Mouse (Mus musculus): ENCODE measurements around the gene Mpg. TPM values are rescaled to one million over a fixed set of nuclear protein-coding genes. Genes with fewer than 3 reads are reported as not detected.

Gene Mpg
- polyA plus RNA-seq (2015; fragmentation: Nextera tagmentation; extraction: Ambion mirVana), result 35.6 and 38.7 TPM in 2 replicates

DNA sequence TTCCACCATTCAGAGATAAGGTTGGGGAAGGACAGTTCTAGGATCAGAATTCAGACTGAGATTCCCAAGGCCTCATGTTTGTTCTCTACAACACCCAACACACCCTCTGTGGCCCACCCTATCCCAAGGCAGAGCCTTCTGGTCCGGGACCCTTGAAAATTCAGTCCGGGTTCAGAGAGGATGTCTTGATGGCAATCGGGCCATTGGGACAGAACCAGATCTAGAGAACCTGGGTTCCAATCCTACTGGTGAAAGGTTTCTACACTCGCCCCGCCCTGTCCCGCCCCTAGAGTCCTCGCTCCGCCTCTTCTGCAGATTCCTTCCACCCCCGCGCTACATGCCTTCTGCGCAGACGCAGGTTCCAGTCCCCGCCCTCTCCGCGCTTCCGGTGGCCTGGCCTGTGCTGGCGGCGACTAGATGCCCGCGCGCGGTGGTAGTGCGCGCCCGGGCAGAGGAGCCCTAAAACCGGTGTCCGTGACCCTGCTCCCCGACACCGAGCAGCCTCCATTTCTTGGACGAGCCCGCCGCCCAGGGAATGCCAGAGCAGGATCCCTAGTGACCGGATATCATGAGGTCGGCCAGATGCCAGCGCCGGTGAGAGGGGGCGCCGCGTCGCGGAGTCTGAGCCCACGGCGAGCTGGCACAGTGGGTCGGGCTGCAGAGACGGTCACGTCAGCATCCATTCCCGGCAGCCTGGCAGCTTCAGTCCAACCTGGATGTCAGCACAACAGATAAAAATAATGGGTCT, at the start of gene Mpg:
Gene Mpg (plus strand): TSS at position 382 of the 748 bp plus-strand sequence.
- peaks cover 58% of the 10 kb centered on the region for H3K4me1 ChIP-seq (replicated peaks)
- peak within 1 kb of the TSS; percentile 78 for H3K27ac ChIP-seq
- ATAC-seq (ENCODE audit: low FRiP score), result peak; percentile 77
- peaks cover 27% of the 10 kb centered on the region for H3K36me3 ChIP-seq
- peak within 1 kb of the TSS; percentile 73 for H3K4me2 ChIP-seq
- WGBS, result 4% methylated on average over 45 of the region's 47 CpGs
- H3K4me3 ChIP-seq, result peak within 1 kb of the TSS; percentile 64
- no peaks in the 10 kb centered on the region for H3K9me3 ChIP-seq
- H3K9ac ChIP-seq, result peak within 1 kb of the TSS; percentile 90
- peaks cover 37% of the 10 kb centered on the region for H3K27me3 ChIP-seq

DNA sequence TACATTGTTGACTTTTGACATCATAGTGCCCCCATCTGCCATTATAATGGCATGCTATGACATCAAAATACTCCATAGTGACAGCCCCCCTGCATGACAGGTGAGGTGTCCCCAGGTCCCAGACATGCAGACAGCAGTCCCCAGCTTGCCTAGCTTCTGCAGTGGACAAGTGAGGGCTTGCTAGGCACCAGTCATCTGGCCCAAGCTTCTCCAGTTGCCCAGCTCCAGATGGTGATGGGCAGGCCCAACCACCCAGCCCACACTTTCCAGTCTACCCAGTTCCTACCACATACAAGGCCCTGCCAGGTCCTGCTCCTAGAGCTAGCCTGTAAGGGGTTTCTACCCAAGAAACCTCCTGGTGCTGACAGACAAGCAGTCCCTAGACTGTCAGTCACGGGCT, 47.8 kb upstream of the Mpg start:
- Histone ChIP-seq H3K27me3 (0 out of 2 replicates have a peak, but pooled peaks cover 3% of the 10 kb centered on the region), H3K4me2 (no peak overlapping the region), H3K9ac (no peak overlapping the region), H3K9me3 (no peaks in the 10 kb centered on the region), H3K4me3 (no peak overlapping the region), H3K36me3 (no peaks in the 10 kb centered on the region), H3K4me1 (replicated peaks) (no peaks in the 10 kb centered on the region), H3K27ac (no peak overlapping the region)
- ATAC-seq (ENCODE audit: low FRiP score), result no peak
- 72% methylated on average over 1 of the region's 1 CpGs for WGBS

DNA sequence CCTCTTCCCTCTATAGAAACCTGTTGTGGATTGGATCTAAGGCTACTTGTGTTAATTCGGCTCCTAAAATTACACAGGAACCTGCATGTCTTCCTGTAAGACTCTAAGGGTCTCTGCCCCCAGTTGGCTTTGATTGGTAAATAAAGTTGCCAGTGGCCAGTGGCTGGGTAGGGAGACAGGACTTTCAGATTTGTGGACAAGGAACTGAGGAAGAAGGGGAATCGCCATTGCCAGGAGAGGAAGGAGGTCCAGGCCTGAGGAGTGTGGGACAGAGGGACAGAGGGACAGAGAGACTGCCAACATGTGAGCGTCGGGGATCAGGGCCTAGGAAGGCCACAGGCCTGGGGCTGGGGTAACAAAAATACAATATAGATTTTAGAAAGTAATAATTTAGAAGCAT, 45.1 kb upstream of the Mpg start:
- ATAC-seq (ENCODE audit: low FRiP score), result no peak
- Histone ChIP-seq H3K4me3 (no peak overlapping the region), H3K4me1 (replicated peaks) (no peaks in the 10 kb centered on the region), H3K27me3 (0 out of 2 replicates have a peak, but pooled peaks cover 3% of the 10 kb centered on the region), H3K36me3 (no peaks in the 10 kb centered on the region), H3K4me2 (no peak overlapping the region), H3K27ac (no peak overlapping the region), H3K9me3 (no peaks in the 10 kb centered on the region), H3K9ac (0 out of 2 replicates have a peak overlapping the region, but pooled peaks have one; percentile 29)
- 76% methylated on average over 4 of the region's 4 CpGs for WGBS

DNA sequence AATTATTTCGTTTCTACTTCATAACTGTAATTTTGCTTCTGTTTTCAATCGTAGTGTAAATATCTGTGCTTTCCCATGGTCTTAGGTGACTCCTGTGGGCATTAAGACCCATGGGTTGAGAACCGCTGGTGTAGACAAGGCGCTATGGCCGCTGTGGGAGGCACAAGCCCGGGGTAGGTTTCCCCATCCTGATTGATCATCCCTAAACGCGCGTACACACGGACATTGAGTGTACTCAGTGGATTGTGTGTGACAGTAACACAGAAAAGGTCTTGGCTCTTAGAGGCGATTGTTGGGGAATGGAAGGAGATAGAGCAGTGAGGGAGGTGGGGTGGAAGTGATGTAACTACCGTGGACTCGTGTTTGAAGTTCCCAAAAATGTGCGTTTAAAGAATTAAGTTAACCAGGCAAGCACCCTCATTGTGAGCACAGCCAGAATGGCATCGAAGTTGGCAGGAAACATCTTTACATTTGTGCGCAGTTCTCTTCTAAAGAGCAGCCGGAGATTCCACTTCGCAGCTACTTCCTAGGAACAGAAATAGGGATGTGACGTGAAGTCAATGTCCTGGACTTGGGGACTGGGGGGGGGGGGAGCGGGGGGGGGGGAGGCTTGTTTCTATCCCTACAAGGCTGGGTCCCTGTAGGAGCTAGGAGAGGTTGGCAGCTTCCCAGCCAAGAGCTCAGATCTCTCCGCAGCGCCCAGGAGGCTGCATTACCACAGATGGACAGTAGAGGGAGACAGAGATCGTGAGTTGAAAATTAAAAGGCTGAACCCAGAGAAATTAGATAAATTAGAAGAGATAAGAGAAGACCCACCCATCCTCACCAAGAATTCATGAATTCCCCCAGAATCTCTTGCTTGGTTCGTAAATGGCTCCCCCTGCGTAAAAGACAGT, 44.1 kb upstream of the Mpg start:
- WGBS, result 50% methylated on average over 24 of the region's 25 CpGs
- Histone ChIP-seq H3K27me3 (0 out of 2 replicates have a peak, but pooled peaks cover 3% of the 10 kb centered on the region), H3K27ac (no peak overlapping the region), H3K9ac (no peak overlapping the region), H3K9me3 (no peaks in the 10 kb centered on the region), H3K4me3 (no peak overlapping the region), H3K4me2 (no peak overlapping the region), H3K4me1 (replicated peaks) (no peaks in the 10 kb centered on the region), H3K36me3 (no peaks in the 10 kb centered on the region)
- ATAC-seq (ENCODE audit: low FRiP score), result peak; percentile 71

DNA sequence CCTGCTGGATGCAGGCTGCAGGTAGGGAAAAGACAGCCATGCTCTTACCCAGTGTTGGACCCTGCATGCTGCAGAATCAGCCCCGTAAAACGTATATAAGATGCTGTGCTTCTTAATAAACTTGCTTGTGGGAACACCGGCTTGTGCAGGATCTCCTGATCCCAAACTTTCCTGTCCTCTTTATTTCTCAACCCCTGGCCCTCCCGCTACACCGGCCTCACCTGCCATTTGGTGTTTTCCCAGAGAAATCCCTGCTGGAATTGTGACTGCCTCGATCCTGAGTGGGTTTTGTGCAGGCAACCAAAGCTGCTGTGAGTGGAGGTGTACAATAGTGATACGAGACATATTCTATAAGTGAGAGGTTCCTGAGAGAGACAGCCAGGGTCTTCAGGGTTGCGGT, 41.8 kb upstream of the Mpg start:
- Histone ChIP-seq H3K4me2 (no peak overlapping the region), H3K4me1 (replicated peaks) (no peaks in the 10 kb centered on the region), H3K4me3 (no peak overlapping the region), H3K9me3 (no peaks in the 10 kb centered on the region), H3K9ac (no peak overlapping the region), H3K36me3 (no peaks in the 10 kb centered on the region), H3K27me3 (0 out of 2 replicates have a peak, but pooled peaks cover 3% of the 10 kb centered on the region), H3K27ac (no peak overlapping the region)
- ATAC-seq (ENCODE audit: low FRiP score), result no peak
- 89% methylated on average over 8 of the region's 8 CpGs for WGBS

DNA sequence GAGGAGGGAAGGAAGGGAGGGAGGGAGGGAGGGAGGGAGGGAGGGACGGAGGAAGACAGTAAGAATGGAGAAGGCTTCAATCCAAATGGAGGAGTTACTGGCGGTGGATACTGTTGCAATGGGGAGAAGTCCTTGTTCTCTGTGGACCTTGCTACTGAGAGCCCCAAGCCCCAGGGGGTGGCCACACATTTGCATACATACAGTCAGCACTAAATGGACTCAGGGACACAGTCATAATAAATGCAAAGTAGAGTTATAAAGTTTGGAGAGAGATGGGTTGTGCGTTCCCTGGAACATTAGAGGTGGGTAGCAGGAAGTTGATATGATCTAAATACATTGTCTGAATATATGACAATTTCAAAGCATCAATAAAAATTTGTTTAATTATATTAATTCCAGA, 40.3 kb upstream of the Mpg start:
- H3K36me3 ChIP-seq, result no peaks in the 10 kb centered on the region
- H3K27ac ChIP-seq, result no peak overlapping the region
- no peak overlapping the region for H3K4me2 ChIP-seq
- H3K4me3 ChIP-seq, result no peak overlapping the region
- H3K27me3 ChIP-seq, result 0 out of 2 replicates have a peak, but pooled peaks cover 3% of the 10 kb centered on the region
- H3K9me3 ChIP-seq, result no peaks in the 10 kb centered on the region
- H3K9ac ChIP-seq, result no peak overlapping the region
- H3K4me1 ChIP-seq (replicated peaks), result peaks cover 9% of the 10 kb centered on the region
- ATAC-seq (ENCODE audit: low FRiP score), result no peak
- WGBS, result 68% methylated on average over 3 of the region's 3 CpGs

DNA sequence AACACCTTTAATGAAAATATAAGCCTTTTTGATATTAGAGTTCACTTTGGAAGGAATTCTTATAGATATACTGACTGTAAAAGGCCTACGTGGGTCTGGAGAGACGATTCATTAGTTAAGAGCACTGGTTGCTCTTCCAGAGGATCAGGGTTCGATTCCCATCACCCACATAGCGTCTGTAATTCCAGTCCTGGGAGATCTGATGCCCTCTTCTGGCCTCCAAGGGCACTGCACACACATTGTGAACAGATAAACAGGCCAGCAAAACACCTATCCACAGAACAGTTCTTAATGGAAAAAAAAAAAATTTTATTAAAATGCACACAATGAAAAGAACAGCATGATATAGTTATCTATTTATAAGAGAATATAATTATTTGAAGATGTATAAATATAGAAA, 39.0 kb upstream of the Mpg start:
- Histone ChIP-seq H3K36me3 (no peaks in the 10 kb centered on the region), H3K4me1 (replicated peaks) (peaks cover 9% of the 10 kb centered on the region), H3K9me3 (no peaks in the 10 kb centered on the region), H3K4me3 (no peak overlapping the region), H3K27me3 (no peaks in the 10 kb centered on the region), H3K27ac (no peak overlapping the region), H3K9ac (no peak overlapping the region), H3K4me2 (no peak overlapping the region)
- ATAC-seq (ENCODE audit: low FRiP score), result no peak
- 93% methylated on average over 4 of the region's 4 CpGs for WGBS

DNA sequence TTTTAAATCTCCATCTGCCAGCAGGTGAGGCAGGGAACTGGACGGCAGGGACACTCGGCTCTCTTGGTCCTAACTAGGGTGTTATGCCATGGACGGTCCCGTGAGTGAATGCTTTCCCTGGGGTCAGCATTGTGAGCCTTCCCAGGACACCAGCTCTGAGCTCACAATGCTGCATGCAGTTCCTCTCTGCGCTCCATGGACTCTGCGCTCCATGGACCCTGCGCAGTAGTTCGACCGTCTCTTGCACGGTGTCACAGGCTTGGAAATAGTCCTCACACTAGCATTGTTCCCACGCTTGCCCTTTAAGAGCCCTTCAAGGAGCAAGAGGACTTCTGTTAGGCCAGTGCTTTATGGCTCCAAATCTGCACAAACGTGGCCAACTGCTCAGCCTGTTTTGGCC, 37.4 kb upstream of the Mpg start:
- no peak for ATAC-seq (ENCODE audit: low FRiP score)
- no peak overlapping the region for H3K4me2 ChIP-seq
- no peaks in the 10 kb centered on the region for H3K9me3 ChIP-seq
- H3K4me1 ChIP-seq (replicated peaks), result peaks cover 9% of the 10 kb centered on the region
- no peaks in the 10 kb centered on the region for H3K27me3 ChIP-seq
- no peak overlapping the region for H3K9ac ChIP-seq
- H3K36me3 ChIP-seq, result no peaks in the 10 kb centered on the region
- no peak overlapping the region for H3K27ac ChIP-seq
- 84% methylated on average over 12 of the region's 12 CpGs for WGBS
- H3K4me3 ChIP-seq, result no peak overlapping the region

DNA sequence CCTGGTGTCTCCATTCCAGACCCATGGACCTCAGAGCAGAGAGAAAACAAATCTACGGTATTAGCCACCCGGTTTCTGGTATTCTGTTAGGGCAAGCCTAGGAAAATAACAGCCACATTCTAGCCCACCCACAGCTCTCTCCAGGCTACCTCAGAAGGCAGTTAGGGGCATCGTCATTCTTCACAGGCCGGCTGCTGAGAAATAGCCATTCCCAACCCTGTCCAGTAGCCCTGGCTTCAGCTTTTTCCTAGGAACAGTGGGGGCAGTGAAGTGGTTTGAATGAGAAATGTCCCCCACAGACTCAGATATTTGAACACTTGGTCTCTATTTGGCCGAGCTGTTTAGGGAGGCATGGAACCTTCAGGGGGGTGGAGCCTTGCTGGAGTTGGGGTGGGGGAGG, 36.9 kb upstream of the Mpg start:
- WGBS, result 73% methylated on average over 5 of the region's 5 CpGs
- no peak for ATAC-seq (ENCODE audit: low FRiP score)
- Histone ChIP-seq H3K4me3 (no peak overlapping the region), H3K4me1 (replicated peaks) (peaks cover 9% of the 10 kb centered on the region), H3K4me2 (no peak overlapping the region), H3K9me3 (no peaks in the 10 kb centered on the region), H3K27me3 (no peaks in the 10 kb centered on the region), H3K9ac (no peak overlapping the region), H3K27ac (no peak overlapping the region), H3K36me3 (no peaks in the 10 kb centered on the region)

DNA sequence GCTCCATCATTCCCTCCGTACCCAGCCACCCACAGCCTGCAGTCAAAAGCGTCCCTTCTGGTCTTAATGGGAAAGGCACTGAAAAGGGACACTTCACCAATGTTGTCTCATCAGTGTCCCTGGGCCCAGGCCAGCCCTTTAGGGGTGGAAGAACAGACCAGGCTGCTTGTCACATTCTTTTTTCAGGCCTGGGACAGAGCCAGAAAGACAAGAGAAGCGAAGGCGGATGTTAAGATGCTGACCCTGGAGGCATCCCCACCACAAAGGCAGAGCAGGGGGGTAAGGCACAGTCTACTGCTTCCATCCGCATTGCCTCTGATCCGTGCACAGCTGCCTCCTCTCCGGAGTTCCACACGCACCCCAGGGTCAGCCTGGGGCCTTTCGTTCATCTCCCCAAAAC, 36.2 kb upstream of the Mpg start:
- no peaks in the 10 kb centered on the region for H3K36me3 ChIP-seq
- no peak overlapping the region for H3K9ac ChIP-seq
- no peaks in the 10 kb centered on the region for H3K9me3 ChIP-seq
- ATAC-seq (ENCODE audit: low FRiP score), result no peak
- H3K27me3 ChIP-seq, result no peaks in the 10 kb centered on the region
- no peak overlapping the region for H3K4me3 ChIP-seq
- no peak overlapping the region for H3K27ac ChIP-seq
- 69% methylated on average over 9 of the region's 9 CpGs for WGBS
- H3K4me1 ChIP-seq (replicated peaks), result peaks cover 9% of the 10 kb centered on the region
- no peak overlapping the region for H3K4me2 ChIP-seq

DNA sequence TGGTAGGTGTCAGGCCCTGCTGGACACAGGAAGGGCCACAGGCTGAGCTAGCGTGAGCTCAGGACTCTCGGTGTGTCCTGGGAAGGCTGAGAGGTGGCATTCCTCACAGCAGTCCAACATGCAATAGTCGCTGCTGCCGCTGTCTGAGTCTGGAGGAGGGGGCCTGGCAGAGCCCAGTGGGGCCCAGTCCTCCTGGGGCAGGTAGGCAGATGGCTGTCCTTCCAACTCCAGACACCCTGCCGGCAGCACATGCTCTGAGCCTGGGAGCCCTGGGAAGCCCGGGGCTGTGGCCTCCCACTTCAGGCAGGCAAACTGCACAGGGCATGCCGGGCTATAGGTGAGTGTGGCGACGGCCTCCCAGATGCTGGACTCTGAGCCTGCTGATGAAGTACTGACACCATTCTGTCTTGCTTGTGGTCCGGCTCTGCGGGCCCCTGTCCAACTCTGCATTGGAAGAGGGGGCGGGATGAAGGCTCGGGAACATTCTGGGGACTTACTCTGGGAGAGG, 35.6 kb upstream of the Mpg start:
- Histone ChIP-seq H3K36me3 (no peaks in the 10 kb centered on the region), H3K9me3 (no peaks in the 10 kb centered on the region), H3K4me1 (replicated peaks) (peaks cover 9% of the 10 kb centered on the region), H3K4me2 (no peak overlapping the region), H3K4me3 (no peak overlapping the region), H3K27me3 (no peaks in the 10 kb centered on the region), H3K9ac (no peak overlapping the region), H3K27ac (no peak overlapping the region)
- no peak for ATAC-seq (ENCODE audit: low FRiP score)
- 69% methylated on average over 13 of the region's 13 CpGs for WGBS

DNA sequence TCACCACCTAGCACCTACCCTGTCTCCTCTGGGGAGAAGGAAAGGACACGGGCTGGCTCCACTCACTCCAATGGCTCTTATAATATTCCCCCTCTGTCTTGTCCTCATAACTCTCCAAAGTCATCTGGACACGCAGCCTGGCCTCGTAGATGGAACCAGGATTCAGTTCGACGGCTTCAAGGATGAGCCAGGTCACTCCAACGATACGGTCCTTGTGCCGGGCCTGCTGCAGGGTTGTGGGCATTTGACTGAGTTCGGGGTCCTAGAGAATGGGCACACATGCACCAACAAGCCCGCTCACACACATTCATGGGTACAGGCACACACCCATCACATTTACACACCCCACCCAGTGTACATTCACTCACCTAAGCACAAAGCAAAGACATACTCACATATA, 33.1 kb upstream of the Mpg start:
- peaks cover 13% of the 10 kb centered on the region for H3K4me1 ChIP-seq (replicated peaks)
- no peak for ATAC-seq (ENCODE audit: low FRiP score)
- 94% methylated on average over 10 of the region's 10 CpGs for WGBS

More for the DNA sequence above, 33.1 kb upstream of the Mpg start:
- H3K36me3 ChIP-seq, result no peaks in the 10 kb centered on the region
- 0 out of 2 replicates have a peak, but pooled peaks cover 6% of the 10 kb centered on the region for H3K27me3 ChIP-seq
- H3K9me3 ChIP-seq, result no peaks in the 10 kb centered on the region
- H3K4me2 ChIP-seq, result no peak overlapping the region
- H3K4me3 ChIP-seq, result no peak overlapping the region
- H3K27ac ChIP-seq, result no peak overlapping the region
- no peak overlapping the region for H3K9ac ChIP-seq

All from hindbrain, embryonic 13.5 days (tissue).